Mouse (Mus musculus) heart, embryonic 13.5 days (tissue): ENCODE results near the gene Tmem203. TPM values are rescaled to one million over a fixed set of nuclear protein-coding genes. Genes with fewer than 3 reads are reported as not detected.

Experiments
- ATAC-seq: fragments of 200-750 bp; cut with Nextera tagmentation; 2 replicates; pipeline ENCODE4 v1.8.0; 2017; ENCODE audit warnings: moderate TSS enrichment; ENCODE audit not compliant: insufficient number of reproducible peaks, low FRiP score, low TSS enrichment; ENCODE audit errors: extremely low read depth
- H3K27ac ChIP-seq: fragments of 300-500 bp; sonication (generic); replicated peaks from 2 replicates; pipeline ENCODE4 v1.5.1; 2015; ENCODE audit warnings: moderate library complexity, mild to moderate bottlenecking, inconsistent platforms
- H3K27me3 ChIP-seq: fragments of 300-500 bp; sonication (generic); replicated peaks from 2 replicates; pipeline ENCODE4 v1.6.1; 2015; ENCODE audit warnings: mild to moderate bottlenecking, inconsistent platforms
- H3K36me3 ChIP-seq: fragments of 300-500 bp; sonication (generic); 2 replicates; pipeline ENCODE4 v1.6.1; 2015; ENCODE audit warnings: mild to moderate bottlenecking, inconsistent platforms
- H3K4me1 ChIP-seq: fragments of 300-500 bp; sonication (generic); 2 replicates; pipeline ENCODE4 v1.6.1; 2015; ENCODE audit warnings: inconsistent platforms
- H3K4me2 ChIP-seq: fragments of 300-500 bp; sonication (generic); 2 replicates; pipeline ENCODE4 v1.6.1; 2015; ENCODE audit warnings: inconsistent platforms, mild to moderate bottlenecking, moderate library complexity
- H3K4me3 ChIP-seq: fragments of 300-500 bp; sonication (generic); 2 replicates; pipeline ENCODE4 v1.5.1; 2015; ENCODE audit warnings: moderate library complexity, mild to moderate bottlenecking, inconsistent platforms
- H3K9ac ChIP-seq: fragments of 300-500 bp; sonication (generic); 2 replicates; pipeline ENCODE4 v1.6.1; 2015; ENCODE audit warnings: inconsistent platforms, mild to moderate bottlenecking, moderate library complexity
- H3K9me3 ChIP-seq: fragments of 300-500 bp; sonication (generic); 2 replicates; pipeline ENCODE4 v1.6.1; 2016; ENCODE audit warnings: inconsistent platforms
- WGBS: fragments of 180-500 bp; shearing (Covaris S2); methylation state at CpG from one replicate; pipeline ENCODE4 v1.1.7; 2015; ENCODE audit warnings: mixed read lengths; 5-methylcytosine and 5-hydroxymethylcytosine counted together
- polyA plus RNA-seq: library from polyadenylated mRNA; unstranded; fragments of >200 nt; fragmentation: Nextera tagmentation; extraction: Ambion mirVana; gene quantifications from 2 replicates; pipeline ENCODE4 v1.2.1, GENCODE M21; 2015

Tmem203 gene
- polyA plus RNA-seq = 15.5 and 15.9 TPM in 2 replicates

GRCm38 (mm10) chr2:25255284-25255779 lies at the start of gene Tmem203:
TSS of gene Tmem203 (plus strand) at chr2:25255439.
- Histone ChIP-seq H3K4me1 (peaks cover 21% of the 10 kb centered on the region), H3K9me3 (no peaks in the 10 kb centered on the region), H3K4me2 (peak within 1 kb of the TSS; percentile 94), H3K36me3 (peaks cover 31% of the 10 kb centered on the region), H3K4me3 (peak within 1 kb of the TSS; percentile 88), H3K9ac (peak within 1 kb of the TSS; percentile 89), H3K27me3 (no peaks in the 10 kb centered on the region), H3K27ac (peak within 1 kb of the TSS; percentile 64)
- WGBS = under 1% methylated on average over 39 of the region's 39 CpGs
- ATAC-seq = peak; percentile 82

GRCm38 (mm10) chr2:25207593-25207992 lies 47.6 kb upstream of the Tmem203 start:
- no peak overlapping the region for H3K27ac ChIP-seq
- WGBS = 70% methylated on average over 1 of the region's 1 CpGs
- H3K4me3 ChIP-seq = no peak overlapping the region
- H3K4me1 ChIP-seq = peaks cover 23% of the 10 kb centered on the region
- ATAC-seq = no peak
- no peaks in the 10 kb centered on the region for H3K9me3 ChIP-seq
- H3K9ac ChIP-seq = no peak overlapping the region
- H3K36me3 ChIP-seq = peaks cover 71% of the 10 kb centered on the region
- 0 out of 2 replicates have a peak, but pooled peaks cover 4% of the 10 kb centered on the region for H3K27me3 ChIP-seq
- H3K4me2 ChIP-seq = no peak overlapping the region

GRCm38 (mm10) chr2:25210686-25211085 lies 44.6 kb upstream of the Tmem203 start:
- Histone ChIP-seq H3K27ac (peak overlapping the region; percentile 89), H3K4me1 (peaks cover 23% of the 10 kb centered on the region), H3K4me2 (peak overlapping the region; percentile 82), H3K27me3 (peaks cover 24% of the 10 kb centered on the region), H3K4me3 (peak overlapping the region; percentile 98), H3K9me3 (no peaks in the 10 kb centered on the region), H3K36me3 (peaks cover 40% of the 10 kb centered on the region), H3K9ac (peak overlapping the region; percentile 96)
- peak; percentile 9; the same call in 1 of the 2 replicates for ATAC-seq
- under 1% methylated on average over 24 of the region's 24 CpGs for WGBS

- Histone ChIP-seq H3K36me3 (peaks cover 35% of the 10 kb centered on the region), H3K9me3 (no peaks in the 10 kb centered on the region), H3K9ac (peak within 1 kb of the TSS; percentile 96), H3K27me3 (peaks cover 24% of the 10 kb centered on the region), H3K4me2 (peak within 1 kb of the TSS; percentile 82), H3K4me1 (peaks cover 23% of the 10 kb centered on the region), H3K27ac (peak within 1 kb of the TSS; percentile 89), H3K4me3 (peak within 1 kb of the TSS; percentile 98)
- peak; percentile 74 for ATAC-seq
- WGBS = under 1% methylated on average over 44 of the region's 44 CpGs
These were observed 44.0 kb upstream of the Tmem203 start, which contains the start of gene Nelfb for GRCm38 (mm10) chr2:25211121-25211670. TSS of gene Nelfb (minus strand) at chr2:25211489.

- Histone ChIP-seq H3K27ac (no peak overlapping the region), H3K9me3 (no peaks in the 10 kb centered on the region), H3K36me3 (peaks cover 15% of the 10 kb centered on the region), H3K4me3 (no peak overlapping the region), H3K9ac (no peak overlapping the region), H3K27me3 (peaks cover 24% of the 10 kb centered on the region), H3K4me1 (peaks cover 23% of the 10 kb centered on the region), H3K4me2 (no peak overlapping the region)
- WGBS = 51% methylated on average over 23 of the region's 23 CpGs
- no peak for ATAC-seq
These were observed 41.9 kb upstream of the Tmem203 start for GRCm38 (mm10) chr2:25213266-25213865.

GRCm38 (mm10) chr2:25214444-25214843 lies 40.8 kb upstream of the Tmem203 start, which contains the start of gene Stpg3:
TSS of gene Stpg3 (minus strand) at chr2:25214637.
- Histone ChIP-seq H3K27ac (no peak within 1 kb of the TSS), H3K4me2 (no peak within 1 kb of the TSS), H3K36me3 (peaks cover 6% of the 10 kb centered on the region), H3K4me1 (peaks cover 17% of the 10 kb centered on the region), H3K9ac (no peak within 1 kb of the TSS), H3K9me3 (no peaks in the 10 kb centered on the region), H3K27me3 (peaks cover 24% of the 10 kb centered on the region), H3K4me3 (no peak within 1 kb of the TSS)
- no peak for ATAC-seq
- 79% methylated on average over 3 of the region's 3 CpGs for WGBS

- Histone ChIP-seq H3K4me1 (no peaks in the 10 kb centered on the region), H3K4me3 (no peak overlapping the region), H3K36me3 (peaks cover 15% of the 10 kb centered on the region), H3K27ac (no peak overlapping the region), H3K9ac (no peak overlapping the region), H3K4me2 (no peak overlapping the region), H3K9me3 (no peaks in the 10 kb centered on the region), H3K27me3 (peaks cover 19% of the 10 kb centered on the region)
- WGBS = 53% methylated on average over 2 of the region's 2 CpGs
- ATAC-seq = no peak
These were observed 37.6 kb upstream of the Tmem203 start for GRCm38 (mm10) chr2:25217666-25218065.

- Histone ChIP-seq H3K27me3 (peaks cover 11% of the 10 kb centered on the region), H3K4me2 (no peak within 1 kb of the TSS), H3K27ac (no peak within 1 kb of the TSS), H3K9ac (no peak within 1 kb of the TSS), H3K4me3 (no peak within 1 kb of the TSS), H3K9me3 (no peaks in the 10 kb centered on the region), H3K4me1 (peaks cover 5% of the 10 kb centered on the region), H3K36me3 (peaks cover 23% of the 10 kb centered on the region)
- ATAC-seq = no peak
These were observed 36.8 kb upstream of the Tmem203 start, which contains the start of gene Fam166a for GRCm38 (mm10) chr2:25218445-25218844. TSS of gene Fam166a (plus strand) at chr2:25218745.

GRCm38 (mm10) chr2:25221331-25221772 lies 33.9 kb upstream of the Tmem203 start:
- H3K36me3 ChIP-seq = peaks cover 24% of the 10 kb centered on the region
- no peaks in the 10 kb centered on the region for H3K9me3 ChIP-seq
- H3K4me3 ChIP-seq = no peak overlapping the region
- H3K4me2 ChIP-seq = no peak overlapping the region
- H3K4me1 ChIP-seq = peaks cover 15% of the 10 kb centered on the region
- no peak for ATAC-seq
- no peaks in the 10 kb centered on the region for H3K27me3 ChIP-seq
- H3K27ac ChIP-seq = no peak overlapping the region
- H3K9ac ChIP-seq = no peak overlapping the region
- 61% methylated on average over 5 of the region's 5 CpGs for WGBS

- WGBS = 2% methylated on average over 51 of the region's 53 CpGs
- Histone ChIP-seq H3K36me3 (peaks cover 24% of the 10 kb centered on the region), H3K27ac (peak overlapping the region; percentile 92), H3K27me3 (no peaks in the 10 kb centered on the region), H3K4me2 (peak overlapping the region; percentile 96), H3K4me3 (peak overlapping the region; percentile 79), H3K4me1 (peaks cover 23% of the 10 kb centered on the region), H3K9ac (peak overlapping the region; percentile 85), H3K9me3 (no peaks in the 10 kb centered on the region)
- peak; percentile 71 for ATAC-seq
These were observed 31.4 kb upstream of the Tmem203 start for GRCm38 (mm10) chr2:25223681-25224491.

- Histone ChIP-seq H3K4me1 (peaks cover 25% of the 10 kb centered on the region), H3K4me3 (peak within 1 kb of the TSS; percentile 79), H3K4me2 (peak within 1 kb of the TSS; percentile 96), H3K27me3 (peaks cover 4% of the 10 kb centered on the region), H3K27ac (peak within 1 kb of the TSS; percentile 98), H3K36me3 (peaks cover 24% of the 10 kb centered on the region), H3K9me3 (no peaks in the 10 kb centered on the region), H3K9ac (peak within 1 kb of the TSS; percentile 85)
- under 1% methylated on average over 17 of the region's 17 CpGs for WGBS
- no peak for ATAC-seq
These were observed 30.8 kb upstream of the Tmem203 start, which contains the start of gene Tubb4b for GRCm38 (mm10) chr2:25224492-25224765. TSS of gene Tubb4b (minus strand) at chr2:25224702.
